Mouse (Mus musculus) G1E (cell line): ENCODE measurements around the gene Hist1h4h. TPM values are rescaled to one million over a fixed set of nuclear protein-coding genes. Genes with fewer than 3 reads are reported as not detected.
"Not testable (repeated sequence)": the region's sequence is repeated elsewhere in the genome, so short reads cannot be mapped to it uniquely, and the experiment has no call there.

Source experiments
- ATAC-seq: 2 replicates; pipeline ENCODE4 v1.8.0; 2016; ENCODE audit warnings: mild to moderate bottlenecking; ENCODE audit not compliant: insufficient number of reproducible peaks, poor library complexity, low FRiP score, severe bottlenecking; ENCODE audit errors: extremely low read depth
- DNase-seq: peaks from one replicate; pipeline ENCODE4 v3.0.0; 2012; ENCODE audit warnings: low spot score
- H3K27me3 ChIP-seq: 2 replicates; pipeline ENCODE4 v1.6.1; 2012; ENCODE audit warnings: mild to moderate bottlenecking, low read length, inconsistent platforms; ENCODE audit not compliant: insufficient read depth
- H3K36me3 ChIP-seq: replicated peaks from 2 replicates; pipeline ENCODE3; 2012; ENCODE audit warnings: mild to moderate bottlenecking, inconsistent platforms
- H3K4me1 ChIP-seq: 2 replicates; pipeline ENCODE4 v1.6.1; 2012; ENCODE audit warnings: low read depth, low read length, inconsistent platforms, mixed read lengths; ENCODE audit not compliant: insufficient read depth
- H3K4me3 ChIP-seq: 2 replicates; pipeline ENCODE4 v1.5.1; 2012; ENCODE audit warnings: low read depth, mild to moderate bottlenecking, inconsistent platforms, low read length, moderate library complexity, mixed read lengths
- H3K9me3 ChIP-seq: replicated peaks from 2 replicates; pipeline ENCODE4 v1.6.1; 2012; ENCODE audit warnings: inconsistent platforms
- CTCF ChIP-seq: IDR thresholded peaks from 2 replicates; pipeline ENCODE4 v1.5.1; 2012; ENCODE audit warnings: low read depth, low read length, inconsistent platforms, mixed read lengths
- GATA1 ChIP-seq: IDR thresholded peaks from 2 replicates; pipeline ENCODE4 v1.6.1; 2012; ENCODE audit warnings: borderline replicate concordance, low read length, inconsistent platforms, mixed read lengths
- GATA2 ChIP-seq: IDR thresholded peaks from 2 replicates; pipeline ENCODE4 v1.6.1; 2012; ENCODE audit warnings: low read depth, low read length, inconsistent platforms, borderline replicate concordance
- POLR2AphosphoS5 ChIP-seq: IDR thresholded peaks from 2 replicates; pipeline ENCODE4 v1.6.1; 2012; ENCODE audit warnings: low read depth, low read length, inconsistent platforms; ENCODE audit not compliant: insufficient replicate concordance
- TAL1 ChIP-seq: conservative IDR thresholded peaks from 2 replicates; pipeline ENCODE4 v1.6.1; 2012; ENCODE audit warnings: low read depth, low read length, inconsistent platforms, mixed read lengths
- polyA plus RNA-seq: library from polyadenylated mRNA; stranded (reverse); fragments of >175 nt; gene quantifications from 2 replicates; pipeline ENCODE4 v1.2.3, GENCODE M21; 2012
- total RNA-seq, 2 experiments: library from RNA; stranded (forward) in 1 of 2; stranded (reverse) in 1 of 2; fragments of 200-1000 nt in 1 of 2; fragments of >200 nt in 1 of 2; fragmentation: Nextera tagmentation in 1 of 2; gene quantifications; 2 replicates each; pipeline ENCODE4 v1.2.3; 2014 to 2017

Gene Hist1h4h
- total and polyA plus RNA-seq, 3 experiments, result 11.0 to 843 (median 309) TPM

GRCm38 (mm10) chr13:23574546-23575170 lies 43.8 kb downstream of the Hist1h4h start:
- not testable (repeated sequence) for ATAC-seq, H3K27me3 ChIP-seq, DNase-seq, H3K9me3 ChIP-seq, H3K36me3 ChIP-seq
- Histone ChIP-seq H3K4me1 (peaks cover 20% of the 10 kb centered on the region), H3K4me3 (peak overlapping the region; percentile 64; the same call in 1 of the 2 replicates)
- peak; percentile 82; the same call in 1 of the 2 replicates for TF ChIP-seq POLR2AphosphoS5

GRCm38 (mm10) chr13:23575271-23575851 lies 44.5 kb downstream of the Hist1h4h start, which contains the start of gene Hist1h3d:
Gene Hist1h3d, plus strand, starts transcription at chr13:23575763.
- peak; percentile 51 for DNase-seq
- ATAC-seq, result peak; percentile 36; the same call in 1 of the 2 replicates
- TF ChIP-seq GATA2 (no peak), CTCF (no peak), TAL1 (no peak), POLR2AphosphoS5 (no peak; the same call in 1 of the 2 replicates), GATA1 (no peak)
- Histone ChIP-seq H3K27me3 (no peaks in the 10 kb centered on the region), H3K4me1 (peaks cover 21% of the 10 kb centered on the region), H3K36me3 (no peaks in the 10 kb centered on the region), H3K4me3 (peak within 1 kb of the TSS; percentile 69), H3K9me3 (no peaks in the 10 kb centered on the region)

- not testable (repeated sequence) for H3K36me3 ChIP-seq, DNase-seq, H3K27me3 ChIP-seq, ATAC-seq, H3K9me3 ChIP-seq
- H3K4me1 ChIP-seq, result peaks cover 26% of the 10 kb centered on the region
- peak overlapping the region; percentile 69 for H3K4me3 ChIP-seq
- peak; percentile 93; the same call in 1 of the 2 replicates for TF ChIP-seq POLR2AphosphoS5
Observed at GRCm38 (mm10) chr13:23575864-23576313, 45.0 kb downstream of the Hist1h4h start.

GRCm38 (mm10) chr13:23576351-23576881 lies 45.6 kb downstream of the Hist1h4h start:
- peaks cover 28% of the 10 kb centered on the region for H3K4me1 ChIP-seq
- H3K4me3 ChIP-seq, result peak overlapping the region; percentile 69
- TF ChIP-seq POLR2AphosphoS5 (peak; percentile 98; the same call in 1 of the 2 replicates), GATA2 (no peak), TAL1 (no peak)
- DNase-seq, result no peak
- no peaks in the 10 kb centered on the region for H3K27me3 ChIP-seq
- H3K9me3 ChIP-seq, result no peaks in the 10 kb centered on the region
- no peaks in the 10 kb centered on the region for H3K36me3 ChIP-seq
- no peak for ATAC-seq

GRCm38 (mm10) chr13:23576906-23577639 lies 46.2 kb downstream of the Hist1h4h start:
- peak overlapping the region; percentile 69; the same call in 1 of the 2 replicates for H3K4me3 ChIP-seq
- H3K36me3 ChIP-seq, result no peaks in the 10 kb centered on the region
- no peaks in the 10 kb centered on the region for H3K27me3 ChIP-seq
- TF ChIP-seq POLR2AphosphoS5, result peak; percentile 87; the same call in 1 of the 2 replicates
- TF ChIP-seq GATA1, result no peak
- TF ChIP-seq GATA2, result no peak
- no peak for TF ChIP-seq TAL1
- no peak for ATAC-seq
- H3K4me1 ChIP-seq, result peaks cover 34% of the 10 kb centered on the region
- H3K9me3 ChIP-seq, result no peaks in the 10 kb centered on the region
- DNase-seq, result no peak

GRCm38 (mm10) chr13:23577835-23578234 lies 47.0 kb downstream of the Hist1h4h start:
- Histone ChIP-seq H3K36me3 (no peaks in the 10 kb centered on the region), H3K4me1 (peaks cover 39% of the 10 kb centered on the region), H3K4me3 (no peak overlapping the region), H3K9me3 (no peaks in the 10 kb centered on the region), H3K27me3 (no peaks in the 10 kb centered on the region)
- no peak for ATAC-seq
- no peak for TF ChIP-seq TAL1
- no peak for TF ChIP-seq GATA2
- TF ChIP-seq CTCF, result no peak
- TF ChIP-seq POLR2AphosphoS5, result no peak
- DNase-seq, result no peak

Other genes with a start within 250 kb of the Hist1h4h start
Only the 20 nearest of the 34 such genes appear.
- 3.7 and 4.0 TPM in 2 replicates for gene Abt1, start 107.2 kb upstream of the Hist1h4h start, total RNA-seq (2014; fragmentation: Nextera tagmentation)
- 9.5 and 11.4 TPM in 2 replicates for gene Abt1, start 107.2 kb upstream of the Hist1h4h start, total RNA-seq (2017)
- 6.5 and 6.9 TPM in 2 replicates for gene Abt1, start 107.2 kb upstream of the Hist1h4h start, polyA plus RNA-seq
- 18.3 and 31.6 TPM in 2 replicates for gene Btn1a1, start 65.1 kb upstream of the Hist1h4h start, total RNA-seq (2014; fragmentation: Nextera tagmentation)
- 0.82 and 1.5 TPM in 2 replicates for gene Btn1a1, start 65.1 kb upstream of the Hist1h4h start, total RNA-seq (2017)
- 0.75 and 0.80 TPM in 2 replicates for gene Btn1a1, start 65.1 kb upstream of the Hist1h4h start, polyA plus RNA-seq
- not detected in 2 replicates for gene Btn2a2, start 42.2 kb upstream of the Hist1h4h start, total RNA-seq (2014; fragmentation: Nextera tagmentation)
- 0.06 and 0.22 TPM in 2 replicates for gene Btn2a2, start 42.2 kb upstream of the Hist1h4h start, total RNA-seq (2017)
- not detected in 2 replicates for gene Btn2a2, start 42.2 kb upstream of the Hist1h4h start, polyA plus RNA-seq
- gene Hist1h2af, start 2.9 kb downstream of the Hist1h4h start, total RNA-seq (2014; fragmentation: Nextera tagmentation), result 510 and 530 TPM in 2 replicates
- gene Hist1h2af, start 2.9 kb downstream of the Hist1h4h start, total RNA-seq (2017), result 1,417 and 2,284 TPM in 2 replicates
- gene Hist1h2af, start 2.9 kb downstream of the Hist1h4h start, polyA plus RNA-seq, result 1,681 and 3,392 TPM in 2 replicates
- 647 and 719 TPM in 2 replicates for gene Hist1h3g, start 4.4 kb downstream of the Hist1h4h start, total RNA-seq (2014; fragmentation: Nextera tagmentation)
- 217 and 302 TPM in 2 replicates for gene Hist1h3g, start 4.4 kb downstream of the Hist1h4h start, total RNA-seq (2017)
- gene Hist1h3g, start 4.4 kb downstream of the Hist1h4h start, polyA plus RNA-seq, result 12.1 and 32.9 TPM in 2 replicates
- gene Hist1h2bh, start 12.3 kb downstream of the Hist1h4h start, total RNA-seq (2014; fragmentation: Nextera tagmentation), result 32.7 and 41.6 TPM in 2 replicates
- 77.6 and 126 TPM in 2 replicates for gene Hist1h2bh, start 12.3 kb downstream of the Hist1h4h start, total RNA-seq (2017)
- 0.91 and 4.9 TPM in 2 replicates for gene Hist1h2bh, start 12.3 kb downstream of the Hist1h4h start, polyA plus RNA-seq
- 125 and 143 TPM in 2 replicates for gene Hist1h3f, start 13.0 kb downstream of the Hist1h4h start, total RNA-seq (2014; fragmentation: Nextera tagmentation)
- gene Hist1h3f, start 13.0 kb downstream of the Hist1h4h start, total RNA-seq (2017), result 96.8 and 187 TPM in 2 replicates
- gene Hist1h3f, start 13.0 kb downstream of the Hist1h4h start, polyA plus RNA-seq, result 1.8 and 12.3 TPM in 2 replicates
- gene Hist1h4f, start 20.6 kb downstream of the Hist1h4h start, total RNA-seq (2014; fragmentation: Nextera tagmentation), result 443 and 478 TPM in 2 replicates
- gene Hist1h4f, start 20.6 kb downstream of the Hist1h4h start, total RNA-seq (2017), result 2,744 and 3,177 TPM in 2 replicates
- 8.0 and 49.6 TPM in 2 replicates for gene Hist1h4f, start 20.6 kb downstream of the Hist1h4h start, polyA plus RNA-seq
- 71.9 and 74.3 TPM in 2 replicates for gene Hist1h1d, start 22.2 kb downstream of the Hist1h4h start, total RNA-seq (2014; fragmentation: Nextera tagmentation)
- 127 and 128 TPM in 2 replicates for gene Hist1h1d, start 22.2 kb downstream of the Hist1h4h start, total RNA-seq (2017)
- 0.43 and 2.1 TPM in 2 replicates for gene Hist1h1d, start 22.2 kb downstream of the Hist1h4h start, polyA plus RNA-seq
- 466 and 595 TPM in 2 replicates for gene Hist1h3e, start 31.3 kb downstream of the Hist1h4h start, total RNA-seq (2014; fragmentation: Nextera tagmentation)
- 426 and 591 TPM in 2 replicates for gene Hist1h3e, start 31.3 kb downstream of the Hist1h4h start, total RNA-seq (2017)
- gene Hist1h3e, start 31.3 kb downstream of the Hist1h4h start, polyA plus RNA-seq, result 6.8 and 31.3 TPM in 2 replicates
- gene Hist1h2ae, start 40.2 kb downstream of the Hist1h4h start, total RNA-seq (2014; fragmentation: Nextera tagmentation), result 81.0 and 140 TPM in 2 replicates
- 258 and 359 TPM in 2 replicates for gene Hist1h2ae, start 40.2 kb downstream of the Hist1h4h start, total RNA-seq (2017)
- 31.2 and 48.5 TPM in 2 replicates for gene Hist1h2ae, start 40.2 kb downstream of the Hist1h4h start, polyA plus RNA-seq
- 1,531 and 1,684 TPM in 2 replicates for gene Hist1h2bg, start 40.3 kb downstream of the Hist1h4h start, total RNA-seq (2014; fragmentation: Nextera tagmentation)
- gene Hist1h2bg, start 40.3 kb downstream of the Hist1h4h start, total RNA-seq (2017), result 1,342 and 1,812 TPM in 2 replicates
- gene Hist1h2bg, start 40.3 kb downstream of the Hist1h4h start, polyA plus RNA-seq, result 13.0 and 49.8 TPM in 2 replicates
- gene Hist1h2bf, start 43.1 kb downstream of the Hist1h4h start, total RNA-seq (2014; fragmentation: Nextera tagmentation), result 610 and 627 TPM in 2 replicates
- gene Hist1h2bf, start 43.1 kb downstream of the Hist1h4h start, total RNA-seq (2017), result 748 and 859 TPM in 2 replicates
- 5.7 and 27.4 TPM in 2 replicates for gene Hist1h2bf, start 43.1 kb downstream of the Hist1h4h start, polyA plus RNA-seq
- 5.3 and 7.3 TPM in 2 replicates for gene Hist1h2ad, start 43.3 kb downstream of the Hist1h4h start, total RNA-seq (2014; fragmentation: Nextera tagmentation)
- gene Hist1h2ad, start 43.3 kb downstream of the Hist1h4h start, total RNA-seq (2017), result 491 and 756 TPM in 2 replicates
- gene Hist1h2ad, start 43.3 kb downstream of the Hist1h4h start, polyA plus RNA-seq, result 2.3 and 7.4 TPM in 2 replicates
- gene Hist1h3d, start 44.7 kb downstream of the Hist1h4h start, total RNA-seq (2014; fragmentation: Nextera tagmentation), result 524 and 556 TPM in 2 replicates
- gene Hist1h3d, start 44.7 kb downstream of the Hist1h4h start, total RNA-seq (2017), result 92.0 and 101 TPM in 2 replicates
- gene Hist1h3d, start 44.7 kb downstream of the Hist1h4h start, polyA plus RNA-seq, result 3.7 and 9.6 TPM in 2 replicates
- gene Hist1h4d, start 50.5 kb downstream of the Hist1h4h start, total RNA-seq (2014; fragmentation: Nextera tagmentation), result 2,252 and 2,609 TPM in 2 replicates
- 1,080 and 1,131 TPM in 2 replicates for gene Hist1h4d, start 50.5 kb downstream of the Hist1h4h start, total RNA-seq (2017)
- 14.6 and 40.1 TPM in 2 replicates for gene Hist1h4d, start 50.5 kb downstream of the Hist1h4h start, polyA plus RNA-seq
- 27.7 and 30.2 TPM in 2 replicates for gene Hist1h2be, start 90.1 kb downstream of the Hist1h4h start, total RNA-seq (2014; fragmentation: Nextera tagmentation)
- gene Hist1h2be, start 90.1 kb downstream of the Hist1h4h start, total RNA-seq (2017), result 110 and 153 TPM in 2 replicates
- 0.56 and 3.5 TPM in 2 replicates for gene Hist1h2be, start 90.1 kb downstream of the Hist1h4h start, polyA plus RNA-seq
- 1,109 and 1,273 TPM in 2 replicates for gene Hist1h1e, start 91.5 kb downstream of the Hist1h4h start, total RNA-seq (2014; fragmentation: Nextera tagmentation)
- 215 and 254 TPM in 2 replicates for gene Hist1h1e, start 91.5 kb downstream of the Hist1h4h start, total RNA-seq (2017)
- 4.0 and 18.2 TPM in 2 replicates for gene Hist1h1e, start 91.5 kb downstream of the Hist1h4h start, polyA plus RNA-seq
- 5.1 and 6.4 TPM in 2 replicates for gene Hist1h2ac, start 152.9 kb downstream of the Hist1h4h start, total RNA-seq (2014; fragmentation: Nextera tagmentation)
- 54.4 and 93.5 TPM in 2 replicates for gene Hist1h2ac, start 152.9 kb downstream of the Hist1h4h start, total RNA-seq (2017)
- gene Hist1h2ac, start 152.9 kb downstream of the Hist1h4h start, polyA plus RNA-seq, result 1.1 and 3.8 TPM in 2 replicates
- gene Hist1h2bc, start 153.1 kb downstream of the Hist1h4h start, total RNA-seq (2014; fragmentation: Nextera tagmentation), result 62.5 and 102 TPM in 2 replicates
- 387 and 479 TPM in 2 replicates for gene Hist1h2bc, start 153.1 kb downstream of the Hist1h4h start, total RNA-seq (2017)
- 8.5 and 11.3 TPM in 2 replicates for gene Hist1h2bc, start 153.1 kb downstream of the Hist1h4h start, polyA plus RNA-seq